Mouse (Mus musculus): Measurements from ENCODE around the gene Slc29a1. TPM values are rescaled to one million over a fixed set of nuclear protein-coding genes. Genes with fewer than 3 reads are reported as not detected.
"Not testable (repeated sequence)": the region's sequence is repeated elsewhere in the genome, so short reads cannot be mapped to it uniquely, and the experiment has no call there.

Slc29a1 gene
- polyA plus RNA-seq, 1 experiment from 2014 or later, result 46.8 TPM

- ATAC-seq (ENCODE audit: low FRiP score), result peak; percentile 84
- WGBS, result 2% methylated on average over 34 of the region's 34 CpGs
Observed at GRCm38 (mm10) chr17:45629861-45630694, 30.7 kb upstream of the Slc29a1 start.

GRCm38 (mm10) chr17:45628885-45629855 lies 29.8 kb upstream of the Slc29a1 start:
- H3K36me3 ChIP-seq (ENCODE audit: control insufficient read depth, insufficient read depth, low read length), result no peaks in the 10 kb centered on the region
- no peaks in the 10 kb centered on the region for H3K27me3 ChIP-seq (ENCODE audit: control insufficient read depth, insufficient read depth, low read length)
- H3K4me1 ChIP-seq (ENCODE audit: control insufficient read depth, insufficient read depth, low read length), result 0 out of 2 replicates have a peak, but pooled peaks cover 4% of the 10 kb centered on the region
- no peak overlapping the region for H3K9ac ChIP-seq (ENCODE audit: low read length)
- H3K4me2 ChIP-seq, result peak overlapping the region; percentile 55
- H3K4me3 ChIP-seq (ENCODE audit: low read depth, low read length), result no peak overlapping the region
- DNase-seq (ENCODE audit: low spot score, missing footprints) (peak; percentile 85), ATAC-seq (ENCODE audit: low FRiP score) (peak; percentile 13; the same call in 1 of the 2 replicates)
- no peak overlapping the region for H3K27ac ChIP-seq (ENCODE audit: low read depth, low read length)
- WGBS, result 68% methylated on average over 13 of the region's 13 CpGs
- H3K9me3 ChIP-seq (ENCODE audit: control insufficient read depth, low read length), result no peaks in the 10 kb centered on the region

More at GRCm38 (mm10) chr17:45629861-45630694, 30.7 kb upstream of the Slc29a1 start:
- Histone ChIP-seq H3K4me3 (ENCODE audit: low read depth, low read length) (peak overlapping the region; percentile 30), H3K36me3 (ENCODE audit: control insufficient read depth, insufficient read depth, low read length) (no peaks in the 10 kb centered on the region), H3K27ac (ENCODE audit: low read depth, low read length) (no peak overlapping the region), H3K27me3 (ENCODE audit: control insufficient read depth, insufficient read depth, low read length) (no peaks in the 10 kb centered on the region), H3K9me3 (ENCODE audit: control insufficient read depth, low read length) (no peaks in the 10 kb centered on the region), H3K4me2 (peak overlapping the region; percentile 55), H3K9ac (ENCODE audit: low read length) (peak overlapping the region; percentile 58), H3K4me1 (ENCODE audit: control insufficient read depth, insufficient read depth, low read length) (0 out of 2 replicates have a peak, but pooled peaks cover 4% of the 10 kb centered on the region)
- peak; percentile 96 for DNase-seq (ENCODE audit: low spot score, missing footprints)

GRCm38 (mm10) chr17:45628160-45628559 lies 28.8 kb upstream of the Slc29a1 start:
- WGBS, result 17% methylated on average over 3 of the region's 3 CpGs
- Histone ChIP-seq H3K27me3 (ENCODE audit: control insufficient read depth, insufficient read depth, low read length) (no peaks in the 10 kb centered on the region), H3K36me3 (ENCODE audit: control insufficient read depth, insufficient read depth, low read length) (no peaks in the 10 kb centered on the region), H3K27ac (ENCODE audit: low read depth, low read length) (no peak overlapping the region), H3K9me3 (ENCODE audit: control insufficient read depth, low read length) (no peaks in the 10 kb centered on the region), H3K4me2 (no peak overlapping the region), H3K4me1 (ENCODE audit: control insufficient read depth, insufficient read depth, low read length) (0 out of 2 replicates have a peak, but pooled peaks cover 4% of the 10 kb centered on the region), H3K9ac (ENCODE audit: low read length) (no peak overlapping the region), H3K4me3 (ENCODE audit: low read depth, low read length) (no peak overlapping the region)
- ATAC-seq (ENCODE audit: low FRiP score) (no peak), DNase-seq (ENCODE audit: low spot score, missing footprints) (no peak)

- no peak overlapping the region for H3K27ac ChIP-seq (ENCODE audit: low read depth, low read length)
- ATAC-seq (ENCODE audit: low FRiP score), result peak; percentile 45
Observed at GRCm38 (mm10) chr17:45626577-45627134, 27.2 kb upstream of the Slc29a1 start.

GRCm38 (mm10) chr17:45623425-45623824 lies 24.0 kb upstream of the Slc29a1 start:
- not testable (repeated sequence) for H3K27ac ChIP-seq (ENCODE audit: low read depth, low read length); H3K4me2 ChIP-seq; DNase-seq (ENCODE audit: low spot score, missing footprints); ATAC-seq (ENCODE audit: low FRiP score); H3K9ac ChIP-seq (ENCODE audit: low read length); H3K4me1 ChIP-seq (ENCODE audit: control insufficient read depth, insufficient read depth, low read length); H3K27me3 ChIP-seq (ENCODE audit: control insufficient read depth, insufficient read depth, low read length); H3K36me3 ChIP-seq (ENCODE audit: control insufficient read depth, insufficient read depth, low read length); H3K9me3 ChIP-seq (ENCODE audit: control insufficient read depth, low read length); H3K4me3 ChIP-seq (ENCODE audit: low read depth, low read length)
- WGBS, result 92% methylated on average over 8 of the region's 8 CpGs

More at GRCm38 (mm10) chr17:45626577-45627134, 27.2 kb upstream of the Slc29a1 start:
- no peaks in the 10 kb centered on the region for H3K27me3 ChIP-seq (ENCODE audit: control insufficient read depth, insufficient read depth, low read length)
- 26% methylated on average over 15 of the region's 15 CpGs for WGBS
- 0 out of 2 replicates have a peak, but pooled peaks cover 4% of the 10 kb centered on the region for H3K4me1 ChIP-seq (ENCODE audit: control insufficient read depth, insufficient read depth, low read length)
- H3K9ac ChIP-seq (ENCODE audit: low read length), result no peak overlapping the region; the same call in 1 of the 2 replicates
- no peak overlapping the region; the same call in 1 of the 2 replicates for H3K4me2 ChIP-seq
- H3K36me3 ChIP-seq (ENCODE audit: control insufficient read depth, insufficient read depth, low read length), result no peaks in the 10 kb centered on the region
- H3K9me3 ChIP-seq (ENCODE audit: control insufficient read depth, low read length), result no peaks in the 10 kb centered on the region
- no peak overlapping the region for H3K4me3 ChIP-seq (ENCODE audit: low read depth, low read length)
- DNase-seq (ENCODE audit: low spot score, missing footprints), result peak; percentile 98

- H3K4me3 ChIP-seq (ENCODE audit: low read depth, low read length), result 0 out of 2 replicates have a peak overlapping the region, but pooled peaks have one; percentile 1
- no peak for ATAC-seq (ENCODE audit: low FRiP score)
Observed at GRCm38 (mm10) chr17:45619386-45620256, 20.2 kb upstream of the Slc29a1 start.

GRCm38 (mm10) chr17:45618941-45619385 lies 19.6 kb upstream of the Slc29a1 start:
- H3K9me3 ChIP-seq (ENCODE audit: control insufficient read depth, low read length), result no peaks in the 10 kb centered on the region
- no peak overlapping the region for H3K27ac ChIP-seq (ENCODE audit: low read depth, low read length)
- H3K27me3 ChIP-seq (ENCODE audit: control insufficient read depth, insufficient read depth, low read length), result no peaks in the 10 kb centered on the region
- 15% methylated on average over 8 of the region's 8 CpGs for WGBS
- DNase-seq (ENCODE audit: low spot score, missing footprints) (peak; percentile 91), ATAC-seq (ENCODE audit: low FRiP score) (peak; percentile 30; the same call in 1 of the 2 replicates)
- no peak overlapping the region for H3K4me3 ChIP-seq (ENCODE audit: low read depth, low read length)
- H3K36me3 ChIP-seq (ENCODE audit: control insufficient read depth, insufficient read depth, low read length), result no peaks in the 10 kb centered on the region
- H3K4me2 ChIP-seq, result peak overlapping the region; percentile 22
- H3K9ac ChIP-seq (ENCODE audit: low read length), result peak overlapping the region; percentile 44; the same call in 1 of the 2 replicates
- 0 out of 2 replicates have a peak, but pooled peaks cover 4% of the 10 kb centered on the region for H3K4me1 ChIP-seq (ENCODE audit: control insufficient read depth, insufficient read depth, low read length)

More at GRCm38 (mm10) chr17:45619386-45620256, 20.2 kb upstream of the Slc29a1 start:
- H3K27me3 ChIP-seq (ENCODE audit: control insufficient read depth, insufficient read depth, low read length), result no peaks in the 10 kb centered on the region
- H3K27ac ChIP-seq (ENCODE audit: low read depth, low read length), result no peak overlapping the region
- 0 out of 2 replicates have a peak, but pooled peaks cover 4% of the 10 kb centered on the region for H3K4me1 ChIP-seq (ENCODE audit: control insufficient read depth, insufficient read depth, low read length)
- peak overlapping the region; percentile 22 for H3K4me2 ChIP-seq
- H3K9ac ChIP-seq (ENCODE audit: low read length), result peak overlapping the region; percentile 44; the same call in 1 of the 2 replicates
- H3K9me3 ChIP-seq (ENCODE audit: control insufficient read depth, low read length), result no peaks in the 10 kb centered on the region
- H3K36me3 ChIP-seq (ENCODE audit: control insufficient read depth, insufficient read depth, low read length), result no peaks in the 10 kb centered on the region
- peak; percentile 86 for DNase-seq (ENCODE audit: low spot score, missing footprints)
- WGBS, result 33% methylated on average over 20 of the region's 20 CpGs

Measured in midbrain, embryonic 11.5 days (tissue).